Comparison of ENCODE assay signal across 23 mouse cellular contexts in genomic region chr6:67060057-67060456, GRCm38 (mm10). TPM values are rescaled to one million over a fixed set of nuclear protein-coding genes. Genes with fewer than 3 reads are reported as not detected.
DNase-seq lines count a peak whose midpoint lies in the region; ATAC-seq and TF ChIP-seq lines count a peak whose summit lies in the region.
"Had no signal": no experiment of that assay in that cellular context is flagged by ENCODE, and none has a peak within 500 bp of the region (broad histone marks: within the 10 kb centered on the region; RNA-seq: fewer than 3 reads in every experiment).

No protein-coding gene starts in this region.

- 77% methylated on average over 5 of the region's 5 CpGs for WGBS in intestine, postnatal 0 days
- WGBS in intestine, embryonic 15.5 days: 86% methylated on average over 5 of the region's 5 CpGs
- WGBS in midbrain, postnatal 0 days: 90% methylated on average over 5 of the region's 5 CpGs
- 92% methylated on average over 5 of the region's 5 CpGs for WGBS in midbrain, embryonic 16.5 days

- peak; percentile 57 for TF ChIP-seq CTCF in intestine, postnatal 0 days (IDR thresholded peaks at IDR 0.05; ENCODE audit: low read depth)
- TF ChIP-seq CTCF in midbrain, postnatal 0 days (IDR thresholded peaks at IDR 0.05): peak; percentile 38

- H3K4me1 ChIP-seq in intestine, postnatal 0 days (replicated peaks; ENCODE audit: control insufficient read depth, insufficient read depth, low read length): peaks cover 23% of the 10 kb centered on the region
- H3K4me1 ChIP-seq in intestine, embryonic 15.5 days (replicated peaks): peaks cover 20% of the 10 kb centered on the region
- H3K4me1 ChIP-seq in midbrain, postnatal 0 days (ENCODE audit: insufficient read depth, low read length): no peaks in the 10 kb centered on the region
- no peaks in the 10 kb centered on the region for H3K4me1 ChIP-seq in midbrain, embryonic 16.5 days (ENCODE audit: control insufficient read depth, insufficient read depth, low read length)
- H3K4me1 ChIP-seq: forebrain, embryonic 10.5 days; heart, embryonic 15.5 days had no signal

- no peaks in the 10 kb centered on the region for H3K9me3 ChIP-seq in intestine, postnatal 0 days (ENCODE audit: control insufficient read depth)
- H3K9me3 ChIP-seq in intestine, embryonic 15.5 days: no peaks in the 10 kb centered on the region
- H3K9me3 ChIP-seq in midbrain, postnatal 0 days (ENCODE audit: low read length): no peaks in the 10 kb centered on the region
- H3K9me3 ChIP-seq in midbrain, embryonic 16.5 days (replicated peaks; ENCODE audit: control insufficient read depth, low read length, poor library complexity, severe bottlenecking): no peaks in the 10 kb centered on the region
- H3K9me3 ChIP-seq: forebrain, embryonic 10.5 days; heart, embryonic 15.5 days; limb, embryonic 13.5 days had no signal

- no peak overlapping the region for H3K27ac ChIP-seq in intestine, postnatal 0 days (ENCODE audit: low read depth, low read length)
- H3K27ac ChIP-seq in intestine, embryonic 15.5 days: no peak overlapping the region
- H3K27ac ChIP-seq in midbrain, postnatal 0 days (ENCODE audit: low read depth, low read length): no peak overlapping the region
- H3K27ac ChIP-seq in midbrain, embryonic 16.5 days (ENCODE audit: low read length): no peak overlapping the region
- H3K27ac ChIP-seq: forebrain, embryonic 10.5 days; gastrocnemius, adult 2 months; heart, embryonic 15.5 days; limb, embryonic 13.5 days; liver, embryonic 14.5 days had no signal

- no peak overlapping the region for H3K9ac ChIP-seq in intestine, postnatal 0 days (ENCODE audit: low read depth, low read length)
- no peak overlapping the region for H3K9ac ChIP-seq in intestine, embryonic 15.5 days
- no peak overlapping the region for H3K9ac ChIP-seq in midbrain, postnatal 0 days (replicated peaks; ENCODE audit: low read length, poor library complexity, severe bottlenecking)
- H3K9ac ChIP-seq in midbrain, embryonic 16.5 days (ENCODE audit: low read depth, low read length): no peak overlapping the region
- H3K9ac ChIP-seq: forebrain, postnatal 0 days; heart, embryonic 15.5 days; limb, embryonic 13.5 days; liver, embryonic 14.5 days had no signal

- no peak overlapping the region for H3K4me2 ChIP-seq in intestine, postnatal 0 days (replicated peaks; ENCODE audit: low read depth)
- no peak overlapping the region for H3K4me2 ChIP-seq in intestine, embryonic 15.5 days (replicated peaks)
- H3K4me2 ChIP-seq in midbrain, postnatal 0 days (ENCODE audit: low read depth, low read length, poor library complexity, severe bottlenecking): no peak overlapping the region
- H3K4me2 ChIP-seq in midbrain, embryonic 16.5 days (ENCODE audit: low read length): no peak overlapping the region
- H3K4me2 ChIP-seq: heart, embryonic 15.5 days; limb, embryonic 13.5 days had no signal

- H3K36me3 ChIP-seq in intestine, postnatal 0 days (ENCODE audit: control insufficient read depth, insufficient read depth): no peaks in the 10 kb centered on the region
- no peaks in the 10 kb centered on the region for H3K36me3 ChIP-seq in intestine, embryonic 15.5 days
- no peaks in the 10 kb centered on the region for H3K36me3 ChIP-seq in midbrain, postnatal 0 days (ENCODE audit: insufficient read depth, low read length)
- H3K36me3 ChIP-seq in midbrain, embryonic 16.5 days (ENCODE audit: control insufficient read depth, insufficient read depth, low read length): no peaks in the 10 kb centered on the region
- H3K36me3 ChIP-seq: forebrain, embryonic 10.5 days; heart, embryonic 15.5 days; limb, embryonic 13.5 days had no signal

- DNase-seq in midbrain, postnatal 0 days (ENCODE audit: low spot score): no peak
- no peak for DNase-seq in MN1 (ENCODE audit: low spot score)
- no peak for DNase-seq in cerebellum, postnatal 25 days
- DNase-seq: adrenal gland, postnatal 36 days; B cell, adult 2 months; cerebellum, adult 18-20 months; cerebellum, postnatal 36 days; forebrain, postnatal 0 days; gastrocnemius, adult 2 months; heart, adult 18-20 months; kidney, postnatal 25 days; layer of hippocampus, adult 9-11 months; lung, postnatal 14 days; right cerebral cortex, postnatal 4 days; thymus, postnatal 25 days had no signal

- H3K27me3 ChIP-seq in intestine, postnatal 0 days (replicated peaks; ENCODE audit: control insufficient read depth, insufficient read depth, low read length): no peaks in the 10 kb centered on the region
- H3K27me3 ChIP-seq in intestine, embryonic 15.5 days (replicated peaks): no peaks in the 10 kb centered on the region
- no peaks in the 10 kb centered on the region for H3K27me3 ChIP-seq in midbrain, postnatal 0 days (ENCODE audit: insufficient read depth, low read length)
- H3K27me3 ChIP-seq in midbrain, embryonic 16.5 days (ENCODE audit: control insufficient read depth, insufficient read depth, low read depth, low read length): no peaks in the 10 kb centered on the region
- H3K27me3 ChIP-seq: heart, embryonic 15.5 days; limb, embryonic 13.5 days had no signal

- no peak for ATAC-seq in intestine, postnatal 0 days
- no peak for ATAC-seq in intestine, embryonic 15.5 days
- no peak for ATAC-seq in midbrain, postnatal 0 days (ENCODE audit: low FRiP score)
- ATAC-seq in midbrain, embryonic 16.5 days: no peak
- peak; percentile 43 for ATAC-seq in megakaryocyte, adult 5-6 weeks (ENCODE audit: poor library complexity, severe bottlenecking)
- ATAC-seq: forebrain, postnatal 0 days had no signal

- H3K4me3 ChIP-seq in intestine, postnatal 0 days (ENCODE audit: low read depth, low read length): no peak overlapping the region
- H3K4me3 ChIP-seq in intestine, embryonic 15.5 days (replicated peaks): no peak overlapping the region
- no peak overlapping the region for H3K4me3 ChIP-seq in midbrain, postnatal 0 days (ENCODE audit: low read depth, low read length)
- H3K4me3 ChIP-seq in midbrain, embryonic 16.5 days (ENCODE audit: low read depth, low read length): no peak overlapping the region
- H3K4me3 ChIP-seq: forebrain, embryonic 10.5 days; gastrocnemius, adult 2 months; heart, embryonic 15.5 days; limb, embryonic 13.5 days had no signal

RNA-seq across cellular contexts. Expression of gene Gadd45a, which starts 22.8 kb away (rescaled TPM):
- 68.1 and 74.0 TPM in 2 replicates for polyA plus RNA-seq in intestine, postnatal 0 days (2015; fragmentation: Nextera tagmentation; extraction: Ambion mirVana)
- polyA plus RNA-seq in intestine, embryonic 15.5 days (2015; fragmentation: Nextera tagmentation; extraction: Ambion mirVana): 29.6 and 37.5 TPM in 2 replicates
- 8.6 and 10.2 TPM in 2 replicates for total RNA-seq in midbrain, postnatal 0 days (2014; rRNA removed)
- 9.6 and 11.2 TPM in 2 replicates for polyA plus RNA-seq in midbrain, postnatal 0 days (2015; fragmentation: Nextera tagmentation; extraction: Ambion mirVana)
- 15.1 and 17.6 TPM in 2 replicates for polyA plus RNA-seq in midbrain, embryonic 16.5 days (2015; fragmentation: Nextera tagmentation; extraction: Ambion mirVana)
- 59.6 and 62.4 TPM in 2 replicates for total RNA-seq in megakaryocyte, adult 5-6 weeks (2015)
- 77.2 and 95.9 TPM in 2 replicates for total RNA-seq in megakaryocyte, adult 5-6 weeks (2017)
